ENCODE assay signal across 7 mouse cellular contexts in the genomic region with DNA sequence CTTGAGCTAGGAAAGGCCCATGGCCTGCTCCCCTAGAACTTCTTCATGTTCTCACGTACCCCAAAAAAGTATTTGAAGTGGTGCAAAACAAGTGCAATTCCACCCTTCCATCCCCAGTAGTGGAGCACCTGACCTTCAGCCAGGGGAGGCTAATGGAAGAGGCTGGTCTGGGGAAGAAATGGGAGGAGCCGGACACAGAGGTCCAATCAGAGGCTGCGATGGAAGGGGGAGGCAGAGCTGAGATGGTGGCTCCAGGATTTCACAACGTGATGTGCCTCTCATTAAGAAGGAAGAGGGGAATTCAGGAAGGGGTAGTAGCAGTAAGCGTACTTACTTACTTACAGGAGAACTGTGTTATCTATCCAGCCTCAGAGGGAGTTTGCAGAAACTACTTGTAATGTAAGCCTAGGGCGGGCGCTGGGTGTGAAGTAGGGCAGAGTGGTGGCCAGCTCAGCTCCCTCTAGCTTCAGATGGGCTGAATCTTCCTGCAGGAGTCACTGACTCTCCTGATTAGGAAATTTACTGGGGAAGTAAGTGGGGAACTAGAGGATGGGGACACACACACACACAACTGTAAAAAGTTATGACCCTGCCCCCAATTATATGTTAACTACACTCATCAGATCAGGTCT.
A peak's percentile ranks its signal among the peaks of the same experiment; 100 is the strongest.
DNase-seq lines count a peak whose midpoint lies in the region; ATAC-seq lines count a peak whose summit lies in the region.

No protein-coding gene starts in this region.

- ATAC-seq in midbrain, embryonic 14.5 days (ENCODE audit: low FRiP score, low TSS enrichment), result no peak
- ATAC-seq in midbrain, embryonic 13.5 days, result no peak
- no peak for ATAC-seq in hindbrain, embryonic 13.5 days (ENCODE audit: low FRiP score)
- peak; percentile 58; the same call in 1 of the 2 replicates for ATAC-seq in stomach, embryonic 15.5 days (ENCODE audit: insufficient read depth, low FRiP score, low read depth)

- 20% methylated on average over 7 of the region's 7 CpGs for WGBS in midbrain, embryonic 14.5 days
- 15% methylated on average over 7 of the region's 7 CpGs for WGBS in midbrain, embryonic 13.5 days
- 15% methylated on average over 7 of the region's 7 CpGs for WGBS in hindbrain, embryonic 13.5 days
- WGBS in limb, embryonic 10.5 days, result 6% methylated on average over 7 of the region's 7 CpGs
- WGBS in stomach, embryonic 15.5 days, result 9% methylated on average over 7 of the region's 7 CpGs

- no peak overlapping the region for H3K4me2 ChIP-seq in midbrain, embryonic 14.5 days (ENCODE audit: low read length)
- no peak overlapping the region for H3K4me2 ChIP-seq in midbrain, embryonic 13.5 days (replicated peaks)
- H3K4me2 ChIP-seq in hindbrain, embryonic 13.5 days, result 0 out of 2 replicates have a peak overlapping the region, but pooled peaks have one; percentile 11
- peak overlapping the region; percentile 41 for H3K4me2 ChIP-seq in stomach, embryonic 15.5 days

- H3K27ac ChIP-seq in midbrain, embryonic 14.5 days (replicated peaks; ENCODE audit: low read depth, low read length), result no peak overlapping the region
- H3K27ac ChIP-seq in midbrain, embryonic 13.5 days, result no peak overlapping the region
- no peak overlapping the region for H3K27ac ChIP-seq in hindbrain, embryonic 13.5 days
- H3K27ac ChIP-seq in limb, embryonic 10.5 days, result 0 out of 2 replicates have a peak overlapping the region, but pooled peaks have one; percentile 15
- H3K27ac ChIP-seq in stomach, embryonic 15.5 days, result peak overlapping the region; percentile 72

- no peaks in the 10 kb centered on the region for H3K36me3 ChIP-seq in midbrain, embryonic 14.5 days (ENCODE audit: control insufficient read depth, insufficient read depth, low read length)
- H3K36me3 ChIP-seq in midbrain, embryonic 13.5 days, result no peaks in the 10 kb centered on the region
- no peaks in the 10 kb centered on the region for H3K36me3 ChIP-seq in hindbrain, embryonic 13.5 days
- H3K36me3 ChIP-seq in limb, embryonic 10.5 days, result no peaks in the 10 kb centered on the region
- no peaks in the 10 kb centered on the region for H3K36me3 ChIP-seq in stomach, embryonic 15.5 days

- H3K4me1 ChIP-seq in midbrain, embryonic 14.5 days (ENCODE audit: control insufficient read depth, insufficient read depth, low read length), result no peaks in the 10 kb centered on the region
- 0 out of 2 replicates have a peak, but pooled peaks cover 6% of the 10 kb centered on the region for H3K4me1 ChIP-seq in midbrain, embryonic 13.5 days (replicated peaks)
- peaks cover 15% of the 10 kb centered on the region for H3K4me1 ChIP-seq in hindbrain, embryonic 13.5 days (replicated peaks)
- H3K4me1 ChIP-seq in limb, embryonic 10.5 days, result peaks cover 19% of the 10 kb centered on the region
- peaks cover 21% of the 10 kb centered on the region for H3K4me1 ChIP-seq in stomach, embryonic 15.5 days

- DNase-seq in midbrain, embryonic 14.5 days, result peak; percentile 20
- DNase-seq in limb, embryonic 10.5 days (ENCODE audit: low spot score), result peak; percentile 54
- no peak for DNase-seq in right cerebral cortex, adult 18-20 months
- no peak for DNase-seq in layer of hippocampus, adult 9-10 months (ENCODE audit: low spot score)

- no peaks in the 10 kb centered on the region for H3K9me3 ChIP-seq in midbrain, embryonic 14.5 days (ENCODE audit: control insufficient read depth, low read length)
- no peaks in the 10 kb centered on the region for H3K9me3 ChIP-seq in midbrain, embryonic 13.5 days
- no peaks in the 10 kb centered on the region for H3K9me3 ChIP-seq in hindbrain, embryonic 13.5 days
- H3K9me3 ChIP-seq in limb, embryonic 10.5 days (replicated peaks), result no peaks in the 10 kb centered on the region
- H3K9me3 ChIP-seq in stomach, embryonic 15.5 days, result no peaks in the 10 kb centered on the region

- H3K4me3 ChIP-seq in midbrain, embryonic 14.5 days (replicated peaks; ENCODE audit: low read depth, low read length), result no peak overlapping the region
- no peak overlapping the region for H3K4me3 ChIP-seq in midbrain, embryonic 13.5 days (replicated peaks)
- no peak overlapping the region for H3K4me3 ChIP-seq in hindbrain, embryonic 13.5 days
- peak overlapping the region; percentile 39 for H3K4me3 ChIP-seq in limb, embryonic 10.5 days
- H3K4me3 ChIP-seq in stomach, embryonic 15.5 days (replicated peaks), result no peak overlapping the region

- peaks cover 4% of the 10 kb centered on the region; the same call in 1 of the 2 replicates for H3K27me3 ChIP-seq in midbrain, embryonic 14.5 days (ENCODE audit: control insufficient read depth, insufficient read depth, low read length)
- peaks cover 26% of the 10 kb centered on the region for H3K27me3 ChIP-seq in midbrain, embryonic 13.5 days
- peaks cover 41% of the 10 kb centered on the region for H3K27me3 ChIP-seq in hindbrain, embryonic 13.5 days
- H3K27me3 ChIP-seq in limb, embryonic 10.5 days (ENCODE audit: low read depth, poor library complexity, severe bottlenecking), result peaks cover 20% of the 10 kb centered on the region; the same call in 1 of the 2 replicates
- no peaks in the 10 kb centered on the region for H3K27me3 ChIP-seq in stomach, embryonic 15.5 days (replicated peaks)

- no peak overlapping the region for H3K9ac ChIP-seq in midbrain, embryonic 14.5 days (replicated peaks; ENCODE audit: low read length)
- H3K9ac ChIP-seq in midbrain, embryonic 13.5 days (replicated peaks), result no peak overlapping the region
- H3K9ac ChIP-seq in hindbrain, embryonic 13.5 days, result no peak overlapping the region
- H3K9ac ChIP-seq in stomach, embryonic 15.5 days, result no peak overlapping the region

Comparison
In these comparisons a context has a peak if more than half of its experiments do, and no peak if none do; other contexts are left out.
1. DNase-seq: peak in midbrain, embryonic 14.5 days (single experiment) and limb, embryonic 10.5 days (single experiment); none in right cerebral cortex, adult 18-20 months (single experiment) and layer of hippocampus, adult 9-10 months (single experiment).
2. H3K27ac ChIP-seq: peak in limb, embryonic 10.5 days (single experiment) and stomach, embryonic 15.5 days (single experiment); none in midbrain, embryonic 14.5 days (single experiment), midbrain, embryonic 13.5 days (single experiment) and hindbrain, embryonic 13.5 days (single experiment).
3. H3K4me2 ChIP-seq: peak in hindbrain, embryonic 13.5 days (single experiment) and stomach, embryonic 15.5 days (single experiment); none in midbrain, embryonic 14.5 days (single experiment) and midbrain, embryonic 13.5 days (single experiment).